Mouse (Mus musculus): ENCODE measurements around the gene Hivep3.

The Hivep3 gene

DNA sequence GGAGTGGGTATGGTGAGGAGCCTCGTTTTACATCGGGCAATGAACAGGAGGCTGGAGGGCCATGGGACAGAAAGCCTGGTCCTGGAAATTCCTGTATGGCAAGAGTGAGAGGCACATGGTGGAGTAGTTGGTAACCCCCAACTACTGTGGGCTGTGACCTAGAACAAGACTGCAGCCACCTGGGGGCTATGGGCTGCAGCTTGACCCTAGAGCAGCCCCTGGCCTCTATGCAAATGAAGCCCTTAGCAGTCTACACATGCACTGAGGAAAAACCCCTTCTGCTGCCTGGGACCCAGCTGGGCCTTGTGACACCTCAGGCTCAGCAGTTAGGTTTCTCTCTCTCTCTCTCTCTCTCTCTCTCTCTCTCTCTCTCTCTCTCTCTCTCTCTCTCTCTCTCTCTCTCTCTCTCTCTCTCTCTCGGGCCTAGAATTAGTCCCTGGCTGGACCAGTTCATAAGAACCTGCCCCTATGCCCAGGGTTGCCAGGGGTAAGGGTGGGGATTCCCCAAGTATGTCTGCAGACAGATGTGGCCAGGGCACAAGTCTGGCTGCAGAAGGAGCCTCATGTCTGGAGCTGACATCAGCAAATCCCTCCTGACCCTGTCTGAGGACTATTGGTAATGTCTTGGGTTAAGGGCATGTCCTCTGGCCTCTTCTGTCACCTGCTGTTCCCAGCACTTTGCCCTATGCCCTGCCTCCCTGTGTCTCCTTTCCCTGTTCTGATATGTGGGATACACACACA lies 243.0 kb downstream of the Hivep3 start:
- no peak for DNase-seq (ENCODE audit: low read depth, low spot score)

DNA sequence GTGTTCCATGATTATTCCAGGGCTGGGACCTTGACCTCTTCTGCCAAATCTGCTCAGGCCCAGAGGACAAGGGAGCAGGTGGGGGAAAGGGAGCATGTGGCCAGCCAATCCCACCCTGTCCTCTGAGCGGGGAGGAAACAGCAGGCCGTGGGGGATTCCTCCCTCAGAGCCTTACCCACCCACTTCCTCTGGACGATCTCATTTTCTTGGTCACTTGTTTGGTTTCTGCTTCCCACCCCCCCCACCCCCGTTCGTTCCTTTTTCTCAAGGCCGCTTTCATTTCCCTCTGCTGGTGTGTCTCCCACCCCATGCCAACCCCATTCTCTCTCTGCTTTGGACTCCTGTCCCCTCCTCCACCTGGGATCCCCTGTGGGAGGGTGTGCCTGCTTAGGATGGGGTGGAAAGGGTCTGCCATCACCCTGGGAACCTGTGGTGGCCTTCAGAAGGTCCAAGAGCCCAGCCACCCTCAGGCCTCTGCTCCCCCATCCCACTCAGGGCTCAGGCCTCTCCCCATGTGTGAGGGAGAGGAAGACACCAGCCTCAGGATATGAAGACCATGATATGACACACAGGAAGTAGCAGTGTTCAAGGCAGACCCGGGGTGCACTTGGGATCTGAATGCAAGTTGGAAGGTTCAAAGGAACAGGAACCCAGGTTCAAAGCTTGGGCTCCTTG lies 244.4 kb downstream of the Hivep3 start:
- DNase-seq (ENCODE audit: low read depth, low spot score) = no peak

DNA sequence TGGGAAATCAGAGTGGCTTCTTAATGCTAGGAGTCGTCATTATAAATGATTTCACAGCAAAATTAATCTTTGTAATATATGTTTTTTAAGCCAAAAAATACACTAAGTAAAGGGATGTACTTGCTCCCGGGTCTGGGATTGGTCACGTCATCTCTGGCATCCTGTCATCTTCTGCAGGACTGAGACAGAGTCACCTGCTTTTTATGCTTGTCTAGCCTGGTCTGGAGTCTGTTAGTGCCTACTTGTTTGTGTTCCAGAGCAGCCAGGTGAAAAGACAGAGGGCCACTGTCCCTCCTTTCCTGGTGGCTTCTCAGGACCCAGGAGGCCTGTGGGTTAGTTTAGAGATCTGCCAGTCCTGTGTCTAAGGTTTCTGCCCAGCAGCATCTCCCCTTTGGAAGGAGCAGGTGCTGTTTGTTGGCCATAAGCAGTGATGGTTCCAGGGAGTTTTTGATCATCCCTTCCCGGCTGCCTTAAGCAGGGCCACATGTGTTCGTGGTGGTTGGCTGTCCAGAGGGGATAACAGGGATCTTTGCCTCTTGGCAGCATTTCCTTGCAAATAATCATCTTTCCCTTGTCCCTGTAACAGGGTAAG lies 245.8 kb downstream of the Hivep3 start:
- no peak for DNase-seq (ENCODE audit: low read depth, low spot score)

DNA sequence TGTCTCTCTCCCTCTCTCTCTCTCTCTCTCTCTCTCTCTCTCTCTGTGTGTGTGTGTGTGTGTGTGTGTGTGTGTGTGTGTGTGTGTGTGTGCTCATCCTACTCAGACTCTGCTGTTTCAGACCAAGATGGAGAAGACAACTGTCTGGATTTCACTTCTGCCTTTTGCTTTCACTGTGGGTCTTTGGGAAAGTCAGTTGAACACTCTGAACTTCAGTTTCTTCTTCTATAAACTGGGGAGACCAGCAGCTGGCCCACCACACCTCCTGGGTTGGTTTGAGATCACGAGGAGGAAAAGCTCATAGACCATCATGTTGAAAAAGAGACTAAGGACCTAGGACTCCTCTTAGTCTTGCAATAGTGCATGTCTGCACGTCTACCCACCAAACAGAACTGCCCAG lies 246.3 kb downstream of the Hivep3 start:
- no peak for DNase-seq (ENCODE audit: low read depth, low spot score)

DNA sequence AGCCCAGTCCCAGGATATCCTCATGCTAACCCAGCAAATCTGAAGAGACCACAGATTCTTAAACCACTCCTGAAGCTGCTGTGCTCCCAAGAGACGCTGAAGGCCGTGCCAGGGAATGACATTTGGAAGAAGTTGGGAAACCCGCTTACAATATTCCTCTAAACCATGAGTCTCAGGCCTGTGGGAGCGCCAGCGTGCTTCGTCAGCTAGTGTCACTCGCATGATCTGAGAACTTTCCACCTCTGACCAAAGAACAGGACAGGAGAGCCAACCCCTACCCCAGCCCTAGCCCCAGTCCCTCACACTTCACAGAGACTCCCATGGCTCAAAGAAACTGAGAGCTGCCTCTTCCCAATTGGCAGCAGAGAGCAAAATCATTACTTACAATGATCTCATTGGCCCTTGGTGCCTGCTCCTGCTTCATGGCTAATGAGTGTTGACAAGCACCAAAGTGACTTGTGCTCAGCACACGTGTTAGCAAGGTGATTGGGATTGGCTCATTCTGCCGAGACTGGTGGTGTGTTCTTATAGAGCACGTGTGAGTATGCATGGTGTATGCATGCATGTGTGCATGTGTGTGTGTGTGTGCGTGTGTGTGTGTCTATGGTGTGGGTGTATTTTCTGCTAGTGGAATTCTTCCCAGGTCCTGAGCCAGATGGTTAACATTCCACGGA lies 247.6 kb downstream of the Hivep3 start:
- DNase-seq (ENCODE audit: low read depth, low spot score) = no peak

DNA sequence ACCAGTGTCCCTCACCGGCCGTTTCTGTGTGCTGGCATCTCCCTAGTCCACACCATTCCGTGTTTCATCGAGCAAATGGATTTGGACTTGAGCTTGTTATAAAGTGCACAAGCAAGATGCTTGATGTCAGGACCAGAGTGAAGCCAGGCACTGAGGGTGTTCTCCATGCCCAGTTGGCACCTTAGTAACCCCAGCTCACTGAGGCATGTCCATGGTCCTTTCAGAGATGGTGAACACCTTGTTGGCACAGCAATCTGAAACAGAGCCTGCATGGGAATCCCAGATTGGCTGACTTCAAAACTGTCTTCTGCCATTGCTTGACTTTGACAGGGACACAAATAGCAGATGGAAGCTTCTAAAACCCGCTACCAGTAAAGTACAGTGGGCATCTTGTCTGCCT lies 252.5 kb downstream of the Hivep3 start:
- no peak for DNase-seq (ENCODE audit: low read depth, low spot score)

DNA sequence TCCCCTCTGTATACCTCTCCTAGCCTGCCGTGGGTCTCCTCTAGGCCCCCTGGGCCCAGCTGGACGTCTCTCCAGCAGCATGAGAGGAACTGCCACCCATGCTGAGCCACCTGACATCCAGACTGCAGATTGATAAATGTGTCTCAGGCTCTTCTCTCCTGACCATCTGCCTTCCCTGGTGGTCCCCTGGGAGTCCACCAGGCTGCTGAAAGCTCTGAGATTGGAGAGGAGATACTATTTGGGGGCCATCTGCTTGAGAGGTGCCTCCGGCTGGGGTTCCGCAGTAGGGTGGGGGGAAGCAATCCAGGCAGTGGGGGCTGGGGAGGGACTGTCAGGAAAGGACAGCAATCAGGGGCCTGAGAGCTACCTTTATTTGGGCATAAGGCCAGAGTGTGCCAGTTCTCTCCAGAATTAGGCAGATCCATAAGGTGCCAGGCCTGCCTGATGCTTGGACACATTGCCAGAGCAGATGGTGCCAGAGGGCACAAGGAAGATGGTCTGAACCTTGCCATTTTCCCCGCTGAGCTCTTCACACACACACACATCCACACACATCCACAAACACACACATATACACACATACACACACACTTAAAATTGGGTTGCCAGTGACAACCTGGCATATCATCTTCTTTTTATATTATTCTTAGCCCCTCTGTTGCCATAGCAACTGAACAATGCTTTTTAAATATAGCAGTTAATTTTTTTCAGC lies 253.2 kb downstream of the Hivep3 start:
- no peak for DNase-seq (ENCODE audit: low read depth, low spot score)

DNA sequence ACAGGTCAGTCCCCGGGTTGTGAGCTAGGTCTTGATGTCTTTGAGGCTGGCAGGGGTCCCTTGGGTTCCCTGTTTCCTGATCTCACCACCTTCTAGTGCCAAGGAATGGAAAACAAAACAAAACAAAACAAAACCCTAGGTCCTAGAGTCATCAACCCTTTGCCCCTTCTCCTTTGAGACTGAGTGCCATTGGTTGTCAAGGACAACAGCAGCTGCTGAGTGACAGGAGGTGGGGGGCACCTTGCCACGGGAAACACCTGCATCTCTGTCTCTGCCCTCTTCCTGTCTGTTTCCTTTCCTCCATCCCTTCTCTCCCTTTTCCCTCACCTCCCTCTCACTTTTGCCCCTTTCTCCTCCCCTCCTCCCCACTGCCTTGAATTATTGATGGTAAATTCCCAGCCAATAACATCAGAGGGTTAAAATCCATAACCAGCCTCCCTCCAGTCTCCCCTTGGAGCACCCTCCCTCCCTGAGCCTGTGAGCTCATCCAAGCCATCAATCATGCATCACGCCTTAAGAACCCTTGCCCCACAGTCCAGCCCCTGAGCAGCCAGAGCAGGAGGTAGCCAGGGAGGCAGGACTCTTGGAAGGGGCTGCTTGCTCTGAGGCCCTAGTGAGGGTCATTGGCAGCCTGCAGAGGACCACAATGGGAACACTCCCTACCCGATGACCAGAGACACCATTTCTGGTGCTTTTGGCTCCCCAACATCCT lies 253.9 kb downstream of the Hivep3 start:
- DNase-seq (ENCODE audit: low read depth, low spot score) = no peak

DNA sequence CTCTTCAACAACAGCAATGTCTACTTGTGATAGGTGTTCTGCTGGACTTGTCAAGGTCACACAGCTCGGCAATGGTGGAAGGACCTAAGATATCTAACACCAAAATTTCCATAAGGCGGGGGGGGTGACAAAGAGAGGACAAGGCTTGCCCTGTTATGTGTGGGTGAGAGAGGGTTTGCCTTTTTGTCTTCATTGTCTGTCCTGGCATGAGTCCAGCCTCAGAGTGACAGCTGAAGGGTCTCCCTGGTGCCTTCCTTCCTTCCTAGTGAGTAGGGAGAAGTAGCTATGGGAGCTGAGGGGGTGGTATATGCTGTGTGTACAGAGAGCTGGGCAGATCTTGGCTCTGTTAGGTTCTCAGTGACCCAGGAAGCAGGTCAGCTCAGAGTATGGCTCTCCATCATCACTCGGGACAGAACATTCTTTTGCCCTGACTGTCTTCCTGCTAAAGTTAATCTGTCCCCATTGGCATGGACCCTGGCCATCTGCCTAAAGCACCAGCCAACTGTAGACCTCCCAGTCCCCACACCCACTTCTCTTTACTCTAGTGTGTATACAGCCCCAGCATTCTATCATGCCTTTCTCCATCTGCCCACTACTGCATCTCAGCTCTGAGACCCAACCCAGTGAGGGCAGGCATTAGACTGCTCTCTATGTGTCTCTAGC lies 255.6 kb downstream of the Hivep3 start:
- DNase-seq (ENCODE audit: low read depth, low spot score) = no peak

DNA sequence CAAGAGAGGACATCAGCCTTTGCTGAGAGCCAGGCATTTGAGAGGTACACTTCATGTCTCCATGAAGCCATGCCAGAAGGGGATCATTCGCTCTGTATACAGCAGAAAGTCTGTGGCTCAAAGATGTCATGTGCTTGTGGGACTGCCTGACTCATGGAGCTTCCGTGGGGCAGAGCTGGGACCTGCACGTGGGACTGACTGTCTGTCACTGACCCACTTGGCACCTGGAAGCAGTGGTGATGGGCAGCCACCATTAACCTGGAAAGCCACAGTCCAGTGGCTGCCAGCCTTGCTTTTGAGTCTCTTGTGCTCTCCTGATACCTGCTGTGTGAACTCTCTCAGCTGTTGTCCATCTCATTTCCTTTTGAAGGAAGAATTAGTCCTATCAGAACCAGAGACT lies 256.8 kb downstream of the Hivep3 start:
- no peak for DNase-seq (ENCODE audit: low read depth, low spot score)

DNA sequence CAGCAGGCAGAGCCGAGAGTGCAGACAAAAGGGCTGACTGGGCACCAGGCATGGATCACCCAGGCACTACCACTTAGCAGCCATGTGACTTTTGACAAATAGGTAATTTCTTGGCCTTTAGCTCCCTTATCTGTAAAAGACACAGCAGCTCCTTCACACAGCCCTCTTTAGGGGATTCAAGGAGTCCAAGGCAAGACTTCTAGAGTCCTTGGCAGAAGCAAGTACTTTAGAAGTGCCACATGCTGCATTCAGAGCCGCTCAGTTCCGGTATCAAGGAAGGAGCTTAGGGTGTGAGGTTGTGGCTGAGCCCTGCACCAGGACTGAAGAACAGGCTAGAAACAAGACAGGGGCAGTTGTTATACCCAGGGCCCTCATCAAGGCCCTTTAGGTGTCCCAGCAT lies 257.3 kb downstream of the Hivep3 start:
- DNase-seq (ENCODE audit: low read depth, low spot score) = no peak

DNA sequence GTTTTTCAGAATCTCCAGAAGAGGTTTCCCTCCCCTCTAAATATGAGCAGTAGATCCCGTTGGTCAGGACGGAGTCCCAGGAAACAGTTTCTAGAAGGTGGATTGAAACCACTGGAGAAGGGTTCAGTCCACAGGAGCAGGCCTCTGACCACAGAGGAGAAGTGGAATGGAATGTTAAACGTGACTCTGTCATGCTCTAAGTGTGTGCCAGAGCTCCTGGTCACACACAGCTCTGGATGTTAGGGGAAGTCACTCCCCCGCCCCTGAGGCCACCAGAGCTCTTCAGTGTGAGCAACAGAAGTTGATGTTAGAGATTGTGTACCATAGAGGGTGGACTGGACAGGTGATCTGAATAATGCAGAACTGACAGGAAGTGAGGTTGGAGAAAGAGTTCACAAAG lies 258.2 kb downstream of the Hivep3 start:
- DNase-seq (ENCODE audit: low read depth, low spot score) = no peak

DNA sequence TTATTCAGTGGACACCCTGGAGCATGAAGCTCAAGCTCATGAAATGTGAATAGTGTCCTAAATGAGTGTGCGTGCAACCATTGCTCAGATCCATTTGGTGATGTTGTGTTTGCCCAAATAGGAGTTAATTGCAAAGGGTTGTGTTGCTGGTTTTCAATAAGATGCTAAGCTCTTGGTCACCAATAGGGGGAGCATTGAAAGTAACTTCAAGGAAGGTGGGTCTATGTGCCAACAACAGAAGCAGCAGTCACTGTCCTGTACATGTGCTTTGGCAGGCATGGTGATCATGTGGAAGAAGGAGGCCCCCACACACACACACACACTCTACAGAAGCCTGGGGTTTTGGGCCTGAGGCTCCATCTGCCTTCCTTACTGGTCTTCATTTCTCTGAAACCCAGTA lies 262.8 kb downstream of the Hivep3 start:
- no peak for DNase-seq (ENCODE audit: low read depth, low spot score)

DNA sequence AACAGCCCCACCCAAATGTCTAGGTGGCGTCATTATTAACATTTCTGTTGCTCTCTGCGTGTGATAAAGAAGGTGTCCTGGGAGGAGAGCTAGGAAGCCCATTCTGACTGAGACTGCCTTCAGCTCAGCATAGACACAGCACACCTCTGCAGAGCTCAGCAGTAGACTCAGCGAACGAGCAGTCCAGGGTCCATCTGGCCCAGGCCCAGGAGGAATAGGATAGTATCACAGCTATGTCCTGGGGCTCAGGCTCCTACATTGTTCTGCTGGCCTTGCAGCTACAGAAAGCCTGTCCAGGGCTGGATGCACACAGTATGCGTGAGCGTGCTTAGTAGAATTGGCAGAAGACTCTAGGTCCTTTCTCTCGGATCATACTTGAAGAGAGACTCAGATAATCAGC lies 263.8 kb downstream of the Hivep3 start:
- DNase-seq (ENCODE audit: low read depth, low spot score) = no peak

DNA sequence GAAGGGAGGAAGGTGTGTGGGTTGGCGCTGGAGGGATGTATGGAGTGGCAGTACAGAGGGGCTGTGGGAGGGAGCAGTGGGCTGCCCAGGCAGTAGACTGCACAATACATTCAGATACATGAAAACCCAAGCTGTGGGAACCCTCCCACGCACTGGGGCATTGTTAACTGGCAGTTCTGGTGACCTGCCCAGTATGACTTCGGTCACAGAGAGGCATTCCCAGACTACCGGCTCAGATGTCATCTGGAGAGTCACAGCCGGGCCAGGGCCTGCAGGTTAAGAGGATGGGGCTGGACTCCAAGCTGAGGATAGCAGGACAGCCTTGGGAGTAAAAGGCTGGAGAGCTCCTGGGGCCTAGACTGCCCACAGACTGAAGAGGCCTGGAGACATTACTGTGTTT lies 265.3 kb downstream of the Hivep3 start:
- DNase-seq (ENCODE audit: low read depth, low spot score) = no peak

DNA sequence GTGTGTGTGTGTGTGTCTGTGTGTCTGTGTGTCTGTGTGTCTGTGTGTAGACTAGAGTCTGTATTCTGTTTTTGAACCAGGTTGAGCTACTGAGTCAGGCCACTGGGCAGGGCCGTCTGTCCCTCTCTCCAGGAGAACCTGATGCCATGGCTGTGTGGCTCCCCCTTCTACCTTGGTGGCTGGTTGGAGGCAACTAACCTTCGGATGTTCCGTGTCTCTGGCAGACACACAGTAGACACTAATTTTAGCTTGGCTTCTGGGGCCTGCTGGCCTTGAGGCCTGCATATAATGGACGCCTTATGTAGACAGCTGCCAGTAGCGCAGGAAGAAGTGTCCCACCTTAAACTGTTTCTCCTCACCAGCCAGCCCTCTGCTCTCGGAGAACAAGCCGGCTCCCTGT lies 267.3 kb downstream of the Hivep3 start:
- no peak for DNase-seq (ENCODE audit: low read depth, low spot score)

DNA sequence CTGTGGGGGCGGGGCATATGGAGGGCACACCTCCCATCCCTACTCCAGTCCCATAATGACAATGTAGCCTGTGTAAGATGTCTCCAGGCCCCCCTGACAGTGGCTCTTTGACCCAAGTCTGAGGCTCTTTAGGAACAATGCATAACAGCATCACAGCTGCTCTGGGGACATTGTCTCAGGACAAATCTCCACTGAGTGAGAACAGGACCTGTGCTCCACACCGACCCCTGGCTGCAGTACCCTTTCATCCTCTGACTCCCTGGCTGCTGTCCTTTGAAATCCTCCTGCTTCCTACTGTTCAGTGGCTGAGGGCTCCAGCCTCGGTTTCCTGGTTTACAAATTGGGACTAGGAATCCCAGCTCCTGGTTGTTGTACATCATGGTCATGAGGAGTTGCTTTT lies 269.4 kb downstream of the Hivep3 start:
- no peak for DNase-seq (ENCODE audit: low read depth, low spot score)

DNA sequence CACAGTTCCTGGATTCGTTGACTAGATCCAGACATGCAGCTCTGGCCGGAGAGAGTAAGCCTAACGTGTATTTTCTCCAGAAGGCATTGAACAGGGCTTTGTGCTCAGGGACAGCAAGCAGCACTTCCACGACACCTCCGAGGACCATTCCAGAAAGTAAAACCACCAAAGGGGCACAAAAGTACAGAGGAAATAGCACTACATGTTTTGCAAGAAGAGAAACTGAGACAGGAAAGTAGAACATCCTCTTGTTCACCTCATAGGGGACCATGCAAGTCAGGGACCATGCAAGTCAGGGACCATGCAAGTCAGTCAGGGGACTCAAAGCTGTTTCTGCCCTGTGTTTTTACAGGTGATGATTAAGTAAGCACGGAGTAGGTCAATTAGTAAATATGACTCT lies 272.5 kb downstream of the Hivep3 start:
- DNase-seq (ENCODE audit: low read depth, low spot score) = no peak

DNA sequence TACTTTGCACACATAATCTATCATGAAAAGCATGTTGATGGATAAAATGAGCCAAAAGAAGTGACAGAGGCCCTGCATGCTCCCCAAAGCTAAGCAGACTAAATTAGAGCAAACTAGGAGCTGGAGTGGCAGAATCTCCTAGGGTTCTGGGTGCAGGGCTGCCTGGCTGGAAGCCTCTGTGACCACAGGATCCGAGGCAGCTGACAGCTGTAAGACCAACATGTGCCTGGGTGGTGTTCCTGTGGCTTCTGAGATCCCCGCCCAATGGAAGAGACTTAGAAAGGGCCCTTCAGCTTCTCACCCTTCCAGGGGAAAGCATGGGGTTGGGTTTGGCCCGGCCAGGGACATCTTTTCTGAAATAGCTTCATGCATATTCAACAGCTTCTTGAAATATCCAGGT lies 274.3 kb downstream of the Hivep3 start:
- no peak for DNase-seq (ENCODE audit: low read depth, low spot score)

DNA sequence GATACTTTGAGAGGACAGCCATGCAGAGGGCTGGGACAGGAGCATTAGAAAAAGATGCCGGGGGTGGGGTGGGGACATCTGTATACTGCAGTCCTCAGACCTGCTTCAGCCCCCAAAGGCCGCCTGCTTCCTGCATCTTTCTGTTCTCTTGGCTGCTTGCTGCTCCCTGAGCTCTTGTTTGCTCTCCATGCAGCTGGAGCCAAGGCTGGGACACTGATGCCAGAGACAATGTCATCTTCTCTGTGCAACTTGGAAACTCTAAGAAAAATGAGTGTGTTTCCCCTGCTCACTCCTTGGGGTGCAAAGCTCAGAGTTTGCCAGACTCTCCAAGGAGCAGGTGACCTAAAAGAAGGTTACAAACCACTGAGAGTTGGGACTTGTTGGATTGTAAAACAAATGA lies 275.6 kb downstream of the Hivep3 start:
- no peak for DNase-seq (ENCODE audit: low read depth, low spot score)

DNA sequence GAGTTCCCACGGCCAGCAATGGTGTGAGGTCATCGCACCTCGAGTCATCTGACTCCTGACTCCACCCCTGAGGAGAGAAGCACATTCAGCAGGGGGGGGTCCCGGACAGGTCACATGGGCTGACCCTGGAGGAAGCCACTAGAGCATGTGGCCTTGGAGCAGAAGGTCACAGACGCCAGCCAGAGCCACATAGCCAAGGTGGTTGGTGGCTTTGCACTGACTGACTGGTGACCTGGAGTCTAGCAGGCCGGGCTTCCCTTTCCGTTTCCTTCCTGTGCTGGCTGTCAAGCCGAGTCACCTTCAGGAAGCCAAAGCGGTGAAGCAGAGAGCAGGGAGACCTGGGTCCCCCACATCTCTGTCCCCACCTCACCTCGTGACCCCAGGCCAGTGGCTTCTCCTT lies 278.2 kb downstream of the Hivep3 start:
- no peak for DNase-seq (ENCODE audit: low read depth, low spot score)
